Mouse (Mus musculus) cerebellum, adult 9-11 months (tissue): ENCODE measurements at regions not wholly inside any gene's neighbourhood (a gene's known extent, or its start where the extent isn't known, plus 50 kb on each side); places are given as distances from the start of the nearest gene placed in this dataset.

Experiments
- DNase-seq: peaks from one replicate; pipeline ENCODE4 v3.0.0; 2022

DNA sequence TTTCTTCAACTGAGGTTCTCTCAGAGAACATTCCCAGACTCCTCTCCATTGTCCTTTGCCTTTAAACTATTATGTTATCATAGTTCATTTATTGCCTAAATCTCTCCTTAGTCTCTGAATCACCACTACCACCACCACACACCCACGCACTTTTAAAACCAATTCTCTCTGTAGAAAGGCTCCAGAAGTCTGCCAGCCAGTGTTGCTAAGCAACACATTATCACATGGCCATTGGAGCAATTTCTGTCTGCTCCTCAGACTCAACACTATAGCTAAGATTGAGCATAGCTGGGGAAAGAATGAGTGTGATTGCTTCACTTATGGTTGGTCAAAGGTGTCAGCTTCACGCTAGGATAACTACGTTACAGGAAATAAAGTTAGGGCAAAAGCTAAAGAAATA lies 59.3 kb downstream of the Trap1a start:
- DNase-seq, result no peak

DNA sequence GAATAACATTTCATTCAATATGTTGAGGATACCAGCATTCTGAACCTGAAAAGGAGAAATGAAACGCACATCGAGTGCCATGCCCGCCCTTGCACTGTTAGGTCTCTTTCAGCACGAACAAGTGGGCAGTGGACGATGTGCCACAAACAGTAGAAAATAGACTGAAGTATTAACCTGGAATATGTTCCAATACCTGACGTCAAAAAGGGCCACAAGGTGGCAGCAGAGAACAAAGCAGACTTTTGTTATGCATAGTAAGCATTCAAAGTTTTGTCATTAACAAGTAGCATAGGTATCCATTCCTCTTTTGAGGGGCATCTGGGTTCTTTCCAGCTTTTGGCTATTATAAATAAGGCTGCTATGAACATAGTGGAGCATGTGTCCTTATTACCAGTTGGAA lies 63.5 kb upstream of the D330045A20Rik start:
- DNase-seq, result peak; percentile 23

DNA sequence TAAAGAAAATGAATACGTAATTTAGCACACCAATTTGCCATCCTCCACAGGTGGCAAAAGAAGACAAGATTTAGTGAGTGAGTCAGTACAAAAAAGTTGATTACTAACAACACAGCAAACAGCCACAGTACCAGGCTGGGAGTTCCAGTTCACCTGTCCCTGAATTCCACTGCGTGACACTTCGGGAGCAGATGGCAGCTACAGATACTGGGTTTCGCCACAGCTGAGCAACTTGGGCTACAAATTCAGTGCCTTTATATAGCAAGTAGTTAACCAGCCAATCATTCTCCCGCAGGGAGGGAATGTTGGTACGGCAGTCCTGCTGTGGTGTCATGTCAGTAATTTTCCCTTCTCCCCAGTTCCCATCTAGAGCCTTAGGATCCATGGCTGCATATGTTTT lies 60.3 kb upstream of the D330045A20Rik start:
- DNase-seq, result no peak

DNA sequence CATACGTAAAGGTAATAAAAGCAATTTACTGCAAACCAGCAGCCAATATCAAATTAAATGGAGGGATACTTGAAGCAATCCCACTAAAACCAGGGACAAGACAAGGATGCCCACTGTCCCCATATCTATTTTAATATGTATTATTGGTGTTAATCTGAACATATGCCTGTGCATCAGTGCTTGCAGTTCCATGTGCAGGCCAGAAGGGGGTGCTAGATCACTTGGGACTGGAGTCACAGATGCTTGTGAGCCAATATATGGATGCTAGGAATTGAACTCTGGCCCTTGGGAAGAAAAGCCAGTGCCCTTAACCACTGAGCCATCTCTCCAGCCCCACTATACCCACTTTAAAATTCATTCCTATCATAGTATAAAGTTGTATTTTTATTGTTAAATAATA lies 55.9 kb upstream of the D330045A20Rik start:
- DNase-seq, result no peak
